Mouse (Mus musculus) olfactory bulb, adult 2 months (tissue): ENCODE data around the gene Ccdc65. TPM values are rescaled to one million over a fixed set of nuclear protein-coding genes. Genes with fewer than 3 reads are reported as not detected.

Experiments used
- H3K27ac ChIP-seq: fragments of 200-500 bp; 2 replicates; pipeline ENCODE4 v1.5.1; 2012; ENCODE audit warnings: low read depth, low read length; ENCODE audit not compliant: insufficient read depth
- H3K4me1 ChIP-seq: fragments of 200-500 bp; 2 replicates; pipeline ENCODE4 v1.6.1; 2012; ENCODE audit warnings: low read length; ENCODE audit not compliant: control insufficient read depth, insufficient read depth
- H3K4me3 ChIP-seq: fragments of 200-500 bp; 2 replicates; pipeline ENCODE4 v1.5.1; 2012; ENCODE audit warnings: mild to moderate bottlenecking, low read depth, low read length, moderate library complexity; ENCODE audit not compliant: insufficient read depth
- CTCF ChIP-seq: fragments of 200-500 bp; IDR thresholded peaks from 2 replicates; pipeline ENCODE4 v1.5.1; 2012; ENCODE audit warnings: low read depth, mild to moderate bottlenecking, low read length, moderate library complexity; ENCODE audit not compliant: insufficient read depth
- POLR2A ChIP-seq: fragments of 200-500 bp; IDR thresholded peaks from 2 replicates; pipeline ENCODE4 v1.6.1; 2012; ENCODE audit warnings: mild to moderate bottlenecking, low read depth, low read length, moderate library complexity; ENCODE audit not compliant: insufficient read depth
- WGBS: fragments of 180-500 bp; shearing (Covaris S2); methylation state at CpG from one replicate; pipeline ENCODE4 v1.1.7; 2018; 5-methylcytosine and 5-hydroxymethylcytosine counted together
- polyA plus RNA-seq: library from polyadenylated mRNA; stranded (reverse); fragments of >200 nt; gene quantifications from 2 replicates; pipeline ENCODE4 v1.2.4, GENCODE M21; 2012; ENCODE audit warnings: low replicate concordance; ENCODE audit not compliant: missing spikeins, insufficient read depth, insufficient read length

Gene Ccdc65
- polyA plus RNA-seq, 1 experiment, result not detected

DNA sequence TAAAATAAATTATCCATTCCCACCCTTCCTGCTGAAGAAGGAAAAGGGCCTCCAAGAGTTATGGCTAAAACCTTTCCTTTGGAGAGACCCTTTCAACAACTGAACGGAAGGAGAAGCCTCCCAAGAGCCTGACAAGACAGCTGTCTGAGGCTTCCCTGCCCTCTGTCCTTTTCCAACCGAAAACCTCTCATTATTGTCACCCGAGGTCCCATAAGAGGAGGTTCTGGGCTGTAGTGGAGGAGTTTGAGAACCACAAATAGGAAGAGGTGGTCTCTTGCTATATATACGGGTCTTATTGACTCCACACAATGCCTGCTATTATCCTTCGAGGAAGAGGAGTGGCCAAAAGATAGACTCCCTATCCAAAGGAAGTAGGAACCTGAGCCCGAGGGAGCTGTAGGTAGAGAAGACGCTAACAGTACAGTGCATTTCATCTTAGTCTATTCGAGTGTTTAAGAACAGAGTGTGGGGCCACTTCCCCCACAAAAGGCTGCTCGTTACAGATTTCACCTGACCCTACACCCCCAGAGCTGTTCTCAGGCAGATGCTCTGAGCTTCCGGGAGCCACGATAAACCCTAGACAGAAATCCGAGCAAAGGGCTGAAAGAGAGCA lies 63.9 kb downstream of the Ccdc65 start:
- H3K27ac ChIP-seq, result no peak overlapping the region
- H3K4me3 ChIP-seq, result peak overlapping the region; percentile 22; the same call in 1 of the 2 replicates
- 35% methylated on average over 12 of the region's 12 CpGs for WGBS

DNA sequence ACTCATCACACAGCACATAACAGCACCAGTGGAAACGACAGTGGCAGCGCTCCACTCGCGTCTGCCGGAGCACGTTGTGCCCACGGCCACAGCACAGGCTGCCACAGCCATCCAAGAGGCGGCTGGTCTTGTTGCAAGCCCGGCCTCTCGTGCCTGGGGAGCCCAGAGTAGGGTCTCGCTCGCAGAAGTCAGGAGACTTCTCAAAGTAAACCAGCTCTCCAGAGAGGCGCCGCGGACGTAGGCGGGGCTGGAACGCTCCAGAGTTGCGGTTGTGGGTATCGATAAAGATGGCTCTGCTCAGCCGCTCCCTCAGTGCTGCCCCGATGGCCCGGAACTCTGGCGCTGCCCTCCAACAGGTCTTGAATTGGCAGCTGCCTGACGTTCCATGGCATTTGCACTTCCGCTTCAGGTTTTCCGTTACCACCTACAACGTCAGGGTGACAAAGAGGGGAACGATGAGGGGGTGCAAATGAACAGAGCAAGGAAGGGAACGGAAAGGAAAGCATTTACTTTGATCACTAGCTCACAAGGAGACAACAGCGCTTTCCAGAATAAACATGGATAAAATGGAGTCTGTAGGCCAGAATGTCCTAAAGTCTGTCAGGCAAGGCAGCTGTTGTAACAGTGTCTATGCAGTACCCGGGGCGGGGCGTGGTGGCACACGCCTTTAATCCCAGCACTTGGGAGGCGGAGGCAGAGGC lies 64.7 kb downstream of the Ccdc65 start:
- H3K27ac ChIP-seq, result no peak overlapping the region
- peak overlapping the region; percentile 22 for H3K4me3 ChIP-seq
- no peak for TF ChIP-seq POLR2A
- no peak for TF ChIP-seq CTCF
- peaks cover 27% of the 10 kb centered on the region for H3K4me1 ChIP-seq
- 6% methylated on average over 36 of the region's 36 CpGs for WGBS

More for the DNA sequence above, 63.9 kb downstream of the Ccdc65 start:
- H3K4me1 ChIP-seq, result peaks cover 20% of the 10 kb centered on the region
- TF ChIP-seq POLR2A (no peak), CTCF (no peak)

Other genes with a start within 250 kb of the Ccdc65 start
- not detected in 2 replicates for gene OR5BS1P, start 238.3 kb upstream of the Ccdc65 start, polyA plus RNA-seq
- not detected in 2 replicates for gene Lalba, start 225.5 kb upstream of the Ccdc65 start, polyA plus RNA-seq
- gene Olfr279, start 215.8 kb upstream of the Ccdc65 start, polyA plus RNA-seq, result 143 TPM in 1 of 2 replicates, not detected in the other
- gene Kansl2, start 173.9 kb upstream of the Ccdc65 start, polyA plus RNA-seq, result not detected in 2 replicates
- 109 TPM in 1 of 2 replicates, not detected in the other for gene Ccnt1, start 137.3 kb upstream of the Ccdc65 start, polyA plus RNA-seq
- gene 4930415O20Rik, start 137.2 kb upstream of the Ccdc65 start, polyA plus RNA-seq, result not detected in 2 replicates
- gene Adcy6, start 98.1 kb upstream of the Ccdc65 start, polyA plus RNA-seq, result 87.5 TPM in 1 of 2 replicates, not detected in the other
- not detected in 2 replicates for gene Cacnb3, start 77.4 kb upstream of the Ccdc65 start, polyA plus RNA-seq
- gene Ddx23, start 45.3 kb upstream of the Ccdc65 start, polyA plus RNA-seq, result not detected in 2 replicates
- not detected in 2 replicates for gene Rnd1, start 30.7 kb upstream of the Ccdc65 start, polyA plus RNA-seq
- gene Fkbp11, start 20.0 kb downstream of the Ccdc65 start, polyA plus RNA-seq, result not detected in 2 replicates
- gene Arf3, start 55.0 kb downstream of the Ccdc65 start, polyA plus RNA-seq, result 167 TPM in 1 of 2 replicates, not detected in the other
- gene Wnt10b, start 69.9 kb downstream of the Ccdc65 start, polyA plus RNA-seq, result not detected in 2 replicates
- not detected in 2 replicates for gene Wnt1, start 81.7 kb downstream of the Ccdc65 start, polyA plus RNA-seq
- gene Ddn, start 101.3 kb downstream of the Ccdc65 start, polyA plus RNA-seq, result 108 TPM in 1 of 2 replicates, not detected in the other
- not detected in 2 replicates for gene Prkag1, start 123.3 kb downstream of the Ccdc65 start, polyA plus RNA-seq
- 38.3 and 267 TPM in 2 replicates for gene Kmt2d, start 163.0 kb downstream of the Ccdc65 start, polyA plus RNA-seq
- not detected in 2 replicates for gene Rhebl1, start 186.3 kb downstream of the Ccdc65 start, polyA plus RNA-seq
- not detected in 2 replicates for gene Dhh, start 190.3 kb downstream of the Ccdc65 start, polyA plus RNA-seq
- gene Lmbr1l, start 210.0 kb downstream of the Ccdc65 start, polyA plus RNA-seq, result not detected in 2 replicates
- 649 and 1,228 TPM in 2 replicates for gene Tuba1b, start 226.4 kb downstream of the Ccdc65 start, polyA plus RNA-seq
- gene Gm49450, start 245.3 kb downstream of the Ccdc65 start, polyA plus RNA-seq, result not detected in 2 replicates
- 1,035 TPM in 1 of 2 replicates, not detected in the other for gene Tuba1a, start 245.5 kb downstream of the Ccdc65 start, polyA plus RNA-seq